Mouse (Mus musculus) adrenal gland, postnatal 36 days (tissue): ENCODE data around the gene Coro7. TPM values are rescaled to one million over a fixed set of nuclear protein-coding genes. Genes with fewer than 3 reads are reported as not detected.

Experiments used
- DNase-seq, 2 experiments: peaks; one replicate each; pipeline ENCODE4 v3.0.0; 2021; ENCODE audit warnings: mixed read lengths in 1 of 2
- total RNA-seq, 2 experiments: library from RNA; stranded (reverse); gene quantifications; 2 replicates each; pipeline ENCODE4 v1.2.3; 2021

Gene Coro7
- total RNA-seq, 2 experiments from 2014 or later, result 24.6 to 25.1 TPM

DNA sequence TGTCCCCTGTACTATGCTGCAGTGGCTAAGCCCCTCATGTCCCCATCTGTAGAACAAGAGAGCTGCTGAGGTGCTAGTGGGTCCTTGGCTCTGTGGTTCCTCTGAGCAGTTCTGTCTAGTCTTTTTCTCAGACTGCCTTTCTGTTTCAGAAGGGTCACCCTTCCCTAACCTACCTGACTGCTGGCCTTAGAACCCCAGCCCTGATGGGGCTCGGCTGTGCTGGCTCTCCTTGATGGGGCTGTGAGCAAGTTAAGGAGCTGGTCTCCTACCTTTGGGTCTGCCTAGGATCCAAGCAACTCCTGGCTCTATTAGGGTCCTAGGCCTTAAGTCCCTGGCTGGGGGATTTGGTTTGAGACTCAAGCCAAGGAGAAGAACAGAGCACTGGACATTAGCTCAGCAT, 64.3 kb downstream of the Coro7 start:
- DNase-seq, result no peak

DNA sequence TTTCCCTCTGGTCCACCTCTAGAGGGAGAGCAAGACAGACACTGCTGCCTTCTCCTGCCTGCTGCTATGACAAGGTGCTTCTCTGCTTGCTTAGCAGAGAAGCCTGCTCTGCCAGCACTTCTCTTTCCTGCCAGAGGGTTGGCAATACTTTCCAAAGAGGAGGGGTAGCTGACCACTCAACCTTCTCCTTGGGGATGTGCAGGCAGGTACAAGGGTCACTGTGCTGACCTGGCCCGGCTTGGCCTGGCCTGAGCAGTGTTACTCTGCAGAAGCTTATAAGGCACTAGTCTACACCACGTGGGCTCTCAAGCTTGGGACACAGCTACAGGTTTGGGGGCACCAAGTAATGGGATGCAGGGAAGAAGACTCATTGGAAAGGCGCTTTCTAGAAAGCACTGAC, 64.9 kb downstream of the Coro7 start:
- DNase-seq, result no peak

DNA sequence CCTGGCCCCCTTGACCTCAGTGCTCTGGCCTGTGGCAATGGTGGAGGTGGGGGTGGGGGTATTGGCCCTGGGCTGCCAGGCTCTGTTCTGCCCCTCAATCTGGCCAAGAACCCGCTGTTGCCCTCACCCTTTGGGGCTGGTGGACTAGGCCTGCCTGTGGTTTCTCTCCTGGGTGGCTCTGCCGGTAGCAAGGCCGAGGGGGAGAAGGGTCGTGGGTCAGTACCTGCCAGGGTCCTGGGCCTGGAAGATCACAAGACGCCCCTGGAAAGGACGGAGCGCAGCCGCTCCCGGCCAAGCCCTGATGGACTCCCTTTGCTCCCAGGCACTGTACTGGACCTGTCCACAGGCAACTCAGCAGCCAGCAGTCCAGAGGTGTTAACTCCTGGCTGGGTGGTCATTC, 65.8 kb downstream of the Coro7 start:
- no peak for DNase-seq

DNA sequence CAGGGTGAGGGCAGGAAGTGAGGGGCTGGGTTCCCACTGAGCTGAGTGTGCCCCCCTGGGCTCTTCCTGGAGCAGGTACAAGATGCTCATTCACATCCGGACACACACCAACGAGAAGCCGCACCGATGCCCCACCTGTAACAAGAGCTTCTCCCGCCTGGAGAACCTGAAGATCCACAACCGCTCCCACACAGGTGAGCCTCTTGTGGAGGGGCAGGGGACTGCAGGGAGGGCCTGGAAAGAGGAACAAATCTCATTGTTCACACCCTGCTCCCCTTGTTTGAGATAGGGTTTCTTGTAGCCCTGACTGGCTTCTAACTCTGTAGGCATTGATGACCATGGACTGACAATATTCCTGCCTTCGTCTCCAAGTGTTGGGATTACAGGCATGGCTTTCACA, 67.9 kb downstream of the Coro7 start:
- no peak for DNase-seq

DNA sequence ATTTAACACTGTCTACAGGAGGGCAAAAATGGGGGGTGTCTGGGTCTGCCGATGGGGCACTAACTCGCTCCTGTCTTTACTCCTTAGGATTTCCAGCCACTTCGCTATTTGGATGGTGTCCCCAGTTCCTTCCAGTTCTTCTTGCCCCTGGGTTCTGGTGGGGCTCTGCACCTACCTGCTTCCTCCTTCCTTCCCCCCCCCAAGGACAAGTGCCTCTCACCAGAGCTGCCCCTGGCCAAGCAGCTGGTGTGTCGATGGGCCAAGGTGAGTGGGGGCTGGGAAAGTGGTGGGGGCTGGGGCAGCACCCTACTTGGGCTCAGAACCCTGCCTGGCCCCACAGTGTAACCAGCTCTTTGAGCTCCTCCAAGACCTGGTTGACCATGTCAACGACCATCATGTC, 68.4 kb downstream of the Coro7 start:
- no peak for DNase-seq

DNA sequence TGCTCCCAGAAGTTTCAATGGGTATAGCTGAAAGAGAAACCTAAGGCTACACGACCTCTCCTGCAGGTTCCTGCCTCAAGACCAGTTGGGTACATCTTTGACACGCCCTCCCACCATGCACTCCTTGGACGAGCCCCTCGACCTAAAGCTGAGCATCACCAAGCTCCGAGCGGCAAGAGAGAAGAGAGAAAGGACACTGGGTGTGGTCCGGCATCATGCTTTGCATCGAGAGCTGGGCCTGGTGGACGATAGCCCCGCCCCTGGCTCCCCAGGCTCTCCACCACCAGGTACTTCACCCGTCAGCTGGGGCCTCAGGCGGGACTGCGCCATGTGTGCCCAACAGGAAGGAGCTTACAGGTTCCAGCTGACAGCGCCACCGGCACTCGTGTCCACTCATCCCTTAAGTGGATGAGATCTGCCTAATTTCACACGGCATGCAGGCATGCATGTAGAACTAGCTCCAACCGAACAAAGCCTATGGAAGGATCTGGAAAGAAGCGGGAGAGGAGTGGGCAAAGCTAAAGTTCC, 71.0 kb downstream of the Coro7 start:
- no peak for DNase-seq

DNA sequence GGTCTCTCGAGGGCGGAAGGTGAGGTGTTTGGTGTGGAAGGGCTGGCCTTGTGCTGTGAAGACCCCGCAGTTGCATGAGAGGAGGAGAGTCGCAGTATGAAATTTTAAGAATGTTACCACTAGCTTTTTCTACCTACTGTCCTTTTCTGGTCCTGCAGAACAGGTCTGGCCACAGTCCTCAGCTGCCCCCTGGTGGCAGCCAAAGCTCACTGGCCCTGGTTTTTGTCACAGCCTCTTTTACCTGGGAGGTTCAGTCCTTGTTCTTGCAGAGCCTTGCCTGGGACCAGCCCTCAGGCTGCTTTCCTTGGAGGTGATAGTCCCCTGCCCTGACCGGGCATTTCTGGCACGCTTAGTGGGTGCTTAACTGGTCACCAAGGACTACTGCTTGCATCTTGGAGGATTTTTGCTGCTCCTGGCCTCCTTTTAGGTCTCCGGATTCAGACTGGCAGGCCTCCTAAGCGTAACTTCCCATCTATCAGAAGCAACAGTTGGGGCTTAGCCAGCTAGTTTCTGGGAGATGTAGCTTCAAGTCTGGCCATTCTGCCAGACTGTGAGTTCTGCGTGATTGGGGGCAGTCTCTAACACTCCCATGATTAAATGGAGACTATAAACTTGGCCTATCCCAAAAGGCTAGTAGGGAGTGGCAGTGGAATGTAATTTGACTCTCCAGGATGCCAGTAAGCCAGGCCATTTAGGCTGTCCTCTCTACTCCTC, 71.6 kb downstream of the Coro7 start:
- peak; percentile 88 to 91 for DNase-seq

DNA sequence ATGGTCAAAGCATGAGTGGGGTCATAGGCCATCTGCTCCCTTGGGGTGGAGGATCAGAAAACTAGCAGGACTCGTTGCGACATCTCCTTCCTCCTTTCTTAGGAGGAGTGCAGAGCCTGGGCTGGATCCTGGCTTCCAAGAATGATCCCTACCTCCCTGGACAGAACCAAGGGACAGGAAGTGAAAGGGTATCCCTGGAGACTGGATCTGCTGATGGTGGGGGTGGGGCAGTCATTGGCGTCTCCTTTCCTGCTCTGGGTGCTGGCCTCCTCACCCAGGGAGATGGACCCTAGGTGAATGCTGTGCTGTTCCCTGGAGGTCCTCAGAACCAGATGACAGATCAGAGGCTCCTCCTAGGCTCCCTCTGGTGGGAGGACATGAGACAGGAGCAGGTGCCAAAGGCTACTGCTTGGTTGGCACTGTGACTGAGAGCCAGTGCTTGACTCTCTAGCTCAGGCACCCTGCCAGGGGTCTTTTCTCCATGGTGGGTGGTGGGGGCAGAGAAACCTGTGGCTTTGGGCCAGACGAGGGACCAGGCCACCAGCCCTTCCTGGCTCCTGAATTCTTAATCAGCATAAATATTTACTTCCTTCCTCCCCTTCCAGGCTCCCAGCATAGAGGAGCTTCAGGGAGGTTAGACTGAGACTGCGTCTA, 73.0 kb downstream of the Coro7 start:
- peak; percentile 50 to 63 for DNase-seq

DNA sequence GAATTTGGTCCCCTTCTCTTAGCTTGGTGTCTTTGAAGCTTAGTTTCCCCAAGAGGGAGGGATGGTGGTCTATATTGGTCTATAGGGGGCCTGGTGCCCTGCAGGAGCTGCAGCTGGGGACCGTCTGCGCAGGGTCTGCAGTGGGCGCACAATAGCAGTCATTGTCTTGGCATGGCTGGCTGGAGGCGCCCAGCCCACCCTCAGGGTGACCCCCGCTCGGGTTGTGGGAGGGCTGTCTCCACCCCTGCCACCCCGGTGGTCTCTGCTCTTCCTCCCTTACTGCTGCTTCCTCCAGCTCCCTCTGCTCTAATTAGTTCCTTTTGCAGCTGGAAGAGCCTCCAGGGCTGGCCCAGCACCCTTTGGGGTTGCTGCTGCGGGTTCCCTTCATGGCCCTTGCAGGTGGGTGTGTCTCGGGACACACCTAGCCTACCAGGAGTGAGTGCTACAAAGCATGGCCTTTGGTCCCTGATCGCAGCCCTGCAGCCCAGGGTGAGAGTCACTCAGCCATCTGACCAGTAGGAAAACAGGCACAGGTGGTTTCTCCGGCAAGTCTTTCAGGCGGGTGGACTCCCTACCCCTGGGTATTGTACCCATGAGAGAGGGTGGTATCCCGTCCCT, 74.0 kb downstream of the Coro7 start:
- DNase-seq, result no peak

DNA sequence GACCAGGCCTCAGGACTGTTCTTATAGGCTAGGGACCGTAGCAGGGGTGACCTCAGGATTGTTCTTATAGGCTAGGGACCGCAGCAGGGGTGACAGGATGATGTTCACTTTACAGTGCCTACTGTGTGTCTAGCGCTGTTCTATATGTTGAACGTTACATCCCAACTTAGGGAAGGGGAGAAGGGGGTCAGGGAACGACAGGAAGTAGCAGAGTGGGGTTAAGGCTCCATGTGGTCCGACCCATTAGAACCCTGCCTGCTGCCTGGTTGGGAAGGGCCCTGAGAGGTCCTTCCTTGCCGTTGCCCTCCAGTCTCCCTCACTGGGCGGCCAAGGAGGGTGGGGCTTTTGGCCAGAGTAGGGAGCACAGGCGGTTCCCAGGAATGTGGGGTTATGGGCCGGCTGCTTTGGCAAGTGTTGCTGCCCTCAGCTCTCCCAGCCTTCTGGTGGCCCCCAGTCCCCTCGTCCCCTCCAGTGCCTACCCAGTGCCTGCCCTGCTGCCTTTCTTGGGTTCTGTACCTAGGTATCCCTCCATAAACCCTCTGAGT, 75.2 kb downstream of the Coro7 start:
- DNase-seq, result no peak

DNA sequence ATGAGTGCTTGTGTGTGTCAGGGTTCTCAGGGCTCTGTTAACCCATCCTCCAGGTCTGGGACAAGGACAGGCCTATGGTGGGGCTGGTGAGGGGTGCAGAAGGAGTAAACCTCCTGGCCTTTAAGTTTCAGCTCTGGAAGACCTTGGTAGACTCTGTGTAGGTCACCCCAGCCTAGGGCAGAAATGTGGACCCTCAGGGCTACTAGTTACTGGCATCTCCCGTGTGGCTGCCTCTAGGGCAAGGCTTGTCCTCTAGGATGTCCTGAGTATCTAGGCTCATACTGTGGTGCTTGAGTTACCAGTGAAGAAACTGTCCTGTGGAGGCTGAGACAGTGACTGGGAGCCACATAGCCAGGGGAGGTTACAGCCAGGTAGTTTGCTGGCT, 76.1 kb downstream of the Coro7 start:
- DNase-seq, result no peak

DNA sequence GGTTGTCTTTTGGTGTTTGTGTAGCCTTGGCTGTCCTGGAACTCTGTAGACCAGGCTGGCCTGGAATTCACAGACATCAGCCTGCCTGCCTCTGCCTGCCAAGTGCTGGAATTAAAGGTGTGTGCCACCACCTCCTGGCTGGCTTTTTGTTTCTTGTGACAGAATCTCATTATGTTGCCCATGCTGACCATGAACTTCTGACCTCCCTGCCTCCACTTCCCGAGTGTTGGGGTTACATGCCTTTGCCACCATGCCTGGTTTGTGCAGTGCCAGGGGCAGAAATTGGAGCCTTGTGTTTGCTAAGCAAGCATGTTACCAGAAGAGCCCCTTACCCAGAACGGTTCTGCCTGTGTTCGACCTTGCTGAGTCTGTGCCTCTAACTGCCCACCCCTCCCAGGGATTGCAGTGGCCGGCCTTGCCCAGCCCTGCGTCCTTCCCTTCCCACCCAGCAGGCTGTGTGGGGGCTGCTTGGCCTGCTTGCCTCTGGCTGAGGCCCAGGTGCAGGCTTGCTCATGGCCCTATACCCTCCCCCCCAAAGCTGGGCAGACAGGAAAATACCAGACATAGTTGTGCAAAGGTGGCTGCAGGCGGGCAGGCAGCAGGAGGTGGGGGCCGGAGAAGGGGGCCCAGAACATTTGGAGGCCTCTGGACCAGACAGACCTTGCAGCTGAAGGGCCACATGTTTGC, 76.7 kb downstream of the Coro7 start:
- DNase-seq, result peak in 1 of 2 experiments; percentile 35

DNA sequence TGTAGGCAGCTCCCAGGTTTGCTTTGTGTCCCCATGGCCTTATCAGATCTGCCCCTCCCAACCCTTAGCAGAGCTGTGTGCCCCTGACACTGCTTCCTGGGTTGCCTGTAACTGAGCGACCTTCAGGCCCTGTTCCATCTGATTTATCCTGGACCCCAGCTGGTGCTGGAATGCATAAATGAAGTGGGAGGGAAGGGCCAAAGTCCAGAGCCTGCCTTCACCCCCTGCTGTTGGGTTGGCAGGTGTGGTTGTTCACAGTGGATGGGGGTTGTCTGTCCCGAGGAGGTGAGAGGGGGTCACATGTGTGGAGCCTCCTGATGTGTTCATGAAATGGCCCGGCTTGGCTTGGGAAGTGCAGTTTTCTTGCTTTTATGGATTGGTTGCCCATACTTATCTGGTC, 77.4 kb downstream of the Coro7 start:
- no peak for DNase-seq

DNA sequence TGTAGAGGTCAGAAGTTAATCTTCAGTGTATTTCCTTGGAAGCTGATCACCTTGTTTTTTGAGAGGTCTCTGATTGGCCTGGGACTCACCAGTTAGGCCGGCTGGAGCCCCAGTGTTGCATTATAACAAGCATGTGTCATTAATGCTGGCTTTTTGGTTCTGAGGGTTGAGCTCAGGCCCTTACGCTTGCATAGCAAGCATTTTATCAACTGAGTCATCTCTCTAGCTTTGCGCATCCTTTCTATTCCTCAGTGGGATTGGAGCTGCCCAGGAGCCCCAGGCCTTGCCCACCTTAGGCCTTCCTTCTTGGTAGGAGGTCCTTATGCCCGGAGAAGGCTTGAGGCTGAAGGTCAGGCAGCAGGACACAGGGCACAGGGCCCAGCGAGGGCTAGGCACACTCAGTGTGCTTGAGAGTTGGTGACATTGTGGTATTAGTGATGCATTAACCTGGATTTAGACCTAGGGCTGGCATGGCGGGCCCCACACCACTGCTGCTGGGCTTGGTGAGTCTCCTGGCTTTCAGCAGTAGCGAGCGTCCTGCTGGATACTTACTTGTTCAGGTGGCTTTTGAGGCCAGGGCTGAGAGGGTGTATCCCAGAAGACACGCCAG, 78.8 kb downstream of the Coro7 start:
- no peak for DNase-seq

DNA sequence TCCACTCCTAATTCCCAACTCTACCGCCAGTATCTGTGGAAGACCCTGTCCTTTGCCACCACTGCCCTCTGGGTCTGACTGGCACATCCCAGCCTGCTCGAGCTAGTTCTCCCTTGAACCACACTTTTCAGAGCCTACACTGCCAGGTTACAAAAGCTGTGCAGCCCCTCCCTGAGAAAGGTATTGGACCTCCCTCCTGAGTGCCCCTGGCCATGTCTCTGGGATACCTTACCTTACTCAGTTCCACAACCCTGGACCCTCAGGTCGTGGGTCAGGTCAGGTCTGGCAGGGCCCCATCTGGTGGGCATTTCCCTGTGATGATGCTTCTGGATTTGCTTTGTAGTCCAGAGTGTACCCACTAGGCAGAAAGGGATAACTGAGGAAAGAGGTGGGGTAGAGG, 80.0 kb downstream of the Coro7 start:
- DNase-seq, result no peak

DNA sequence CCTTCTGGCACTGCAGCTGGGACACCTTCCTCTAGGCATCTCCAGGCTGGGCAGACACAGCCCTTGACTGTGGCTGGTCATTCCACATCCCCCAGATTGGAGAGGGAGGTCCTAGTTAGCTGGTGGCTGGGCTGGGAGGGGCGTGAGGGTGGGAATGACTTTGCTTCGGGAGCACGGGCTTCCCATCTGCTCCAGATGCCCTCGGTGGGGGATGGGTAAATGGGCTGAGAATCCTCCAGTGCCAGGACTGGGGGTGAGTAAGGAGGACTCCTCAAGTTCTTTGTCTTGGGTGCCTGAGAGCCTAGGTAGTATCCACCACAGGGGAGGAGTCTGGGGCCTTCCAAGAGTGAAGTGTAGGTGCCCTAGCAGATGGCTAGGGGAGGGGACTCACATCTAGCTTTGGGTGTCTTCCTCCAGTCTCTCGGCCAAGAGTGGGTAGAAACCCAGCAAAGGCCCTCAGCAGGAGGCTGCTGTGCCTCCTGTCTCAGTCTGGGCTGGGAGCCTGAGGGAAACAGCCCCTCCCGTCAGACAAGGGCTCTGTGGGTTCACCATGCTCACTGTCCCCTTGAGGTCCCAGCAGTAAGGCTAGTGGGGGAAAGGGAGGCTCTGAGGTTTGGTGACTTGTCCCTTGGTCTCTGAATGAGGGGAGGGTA, 80.6 kb downstream of the Coro7 start:
- DNase-seq, result no peak

DNA sequence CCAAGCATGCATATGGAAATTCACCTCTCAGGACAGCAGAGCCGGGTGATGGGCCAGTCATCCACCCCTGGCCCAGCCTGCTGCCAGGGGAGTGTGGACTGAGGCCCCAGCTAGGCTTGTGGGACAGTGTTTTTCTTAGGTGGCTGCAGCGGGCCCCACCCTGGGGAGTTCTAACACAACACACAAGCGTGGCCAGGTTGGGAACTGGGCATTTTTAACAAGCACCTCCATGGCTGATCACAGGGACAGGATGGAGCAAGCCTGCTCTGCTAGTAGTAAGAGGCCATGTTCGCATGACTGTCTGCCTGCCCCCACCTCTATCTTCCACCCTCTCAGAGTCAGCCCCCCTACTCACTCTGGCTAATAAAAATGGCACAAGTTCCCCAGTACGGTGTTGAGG, 81.5 kb downstream of the Coro7 start:
- no peak for DNase-seq

DNA sequence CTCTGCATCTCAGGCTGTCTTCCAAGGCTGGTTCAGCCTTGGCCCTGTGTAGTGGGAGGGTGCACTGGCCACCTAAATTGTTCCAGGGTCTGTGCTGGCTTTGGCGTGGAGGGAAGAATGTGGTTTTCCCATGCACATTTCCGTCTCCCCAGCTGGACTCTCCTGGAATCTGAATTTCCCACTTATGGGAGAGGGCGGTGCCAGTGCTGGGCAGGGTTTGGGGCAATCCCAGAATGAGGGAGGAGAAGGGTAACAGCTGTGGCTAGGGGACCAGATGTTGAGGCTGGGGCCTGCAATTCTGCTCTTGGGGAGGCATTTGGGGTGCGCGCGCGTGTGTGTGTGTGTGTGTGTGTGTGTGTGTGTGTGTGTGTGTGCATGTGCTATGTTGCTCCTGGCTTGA, 82.3 kb downstream of the Coro7 start:
- DNase-seq, result no peak

DNA sequence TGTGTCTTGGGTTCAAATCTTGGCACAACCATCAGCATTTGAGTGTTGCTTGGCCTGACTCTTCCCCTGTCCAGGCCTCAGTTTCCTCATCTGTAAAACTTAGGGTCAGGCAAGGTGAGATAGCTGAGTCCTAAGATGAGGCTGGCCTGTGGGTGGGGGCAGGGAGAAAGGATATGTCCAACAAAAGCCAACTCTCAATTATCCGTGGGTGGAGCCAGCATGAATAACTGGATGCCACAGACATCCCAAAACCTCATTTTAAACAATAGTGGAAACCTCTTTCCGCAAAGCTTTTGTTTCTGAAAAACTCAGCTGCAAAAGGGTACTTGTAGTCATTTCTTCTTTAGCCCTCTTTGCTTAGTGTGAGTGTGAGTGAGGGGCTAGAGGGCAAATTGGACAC, 82.7 kb downstream of the Coro7 start:
- no peak for DNase-seq

DNA sequence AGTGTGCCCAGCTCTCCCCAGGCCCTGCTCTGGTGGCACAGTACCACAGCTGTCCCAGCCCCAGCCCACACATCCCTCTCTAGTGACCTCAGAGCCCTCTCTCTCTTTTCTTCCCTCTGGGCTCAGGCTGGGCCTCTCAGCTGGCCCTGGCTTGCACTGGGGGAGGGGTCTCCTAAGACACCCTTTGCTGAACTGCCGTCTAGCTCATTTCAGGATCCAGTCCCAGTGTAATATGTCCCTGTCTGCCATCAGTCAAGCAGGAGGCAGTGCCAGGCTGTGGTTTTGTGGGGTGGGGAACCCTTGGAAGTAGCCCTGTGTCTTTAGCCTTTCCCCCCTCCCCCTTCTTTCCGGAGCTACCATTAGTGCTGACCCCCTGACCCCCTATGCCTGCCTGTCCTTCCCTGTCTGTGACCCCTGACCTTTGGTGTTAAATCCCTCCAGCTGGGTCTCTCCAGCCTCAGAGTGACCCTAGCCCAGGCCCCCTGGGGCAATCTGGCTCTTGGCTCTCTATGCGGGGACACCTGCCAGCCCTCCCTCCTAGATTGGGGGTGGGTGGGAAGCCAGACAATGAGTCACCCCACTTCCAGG, 83.3 kb downstream of the Coro7 start:
- DNase-seq, result no peak

DNA sequence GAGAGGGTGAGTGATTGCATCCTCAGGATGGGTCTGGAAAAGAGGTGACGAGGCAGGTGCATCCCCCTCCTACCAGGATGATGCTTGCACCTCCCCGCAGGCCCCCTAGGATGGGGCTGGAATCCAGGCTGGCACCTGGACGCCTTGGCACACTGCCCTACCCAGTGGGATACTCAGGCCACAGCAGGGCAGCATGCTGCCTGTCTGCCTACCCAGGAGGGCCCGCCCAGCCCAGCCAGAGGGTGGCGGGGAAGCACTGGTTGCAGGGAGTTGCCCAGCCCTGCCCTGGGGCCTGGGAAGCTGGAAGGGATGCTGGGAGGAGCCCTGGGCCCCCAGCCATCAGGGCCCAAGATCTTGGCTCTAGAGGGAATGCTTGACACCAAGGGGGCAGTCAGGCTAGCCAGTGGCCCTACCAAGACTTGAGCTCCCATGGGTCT, 84.0 kb downstream of the Coro7 start:
- DNase-seq, result peak in 1 of 2 experiments; percentile 58
